10 mouse cellular contexts compared by ENCODE assay signal in genomic region chr16:22719304-22719703, GRCm38 (mm10).
DNase-seq lines count a peak whose midpoint lies in the region; ATAC-seq and TF ChIP-seq lines count a peak whose summit lies in the region.
"Had no signal": no experiment of that assay in that cellular context is flagged by ENCODE, and none has a peak within 500 bp of the region (broad histone marks: within the 10 kb centered on the region; RNA-seq: fewer than 3 reads in every experiment).

No protein-coding gene starts in this region.

- TF ChIP-seq EP300 in liver, embryonic 14.5 days (IDR thresholded peaks at IDR 0.05; ENCODE audit: low read depth): no peak

- H3K4me1 ChIP-seq in liver, embryonic 14.5 days (replicated peaks; ENCODE audit: control insufficient read depth in 2 of 2, insufficient read depth in 2 of 2, low read length in 1 of 2): no peaks in the 10 kb centered on the region
- H3K4me1 ChIP-seq in liver, embryonic 12.5 days: no peaks in the 10 kb centered on the region
- peaks cover 10% of the 10 kb centered on the region for H3K4me1 ChIP-seq in olfactory bulb, adult 2 months (ENCODE audit: control insufficient read depth, insufficient read depth, low read length)
- H3K4me1 ChIP-seq: liver, embryonic 15.5 days had no signal

- peak; percentile 60 for TF ChIP-seq CTCF in liver, embryonic 14.5 days (IDR thresholded peaks at IDR 0.05; ENCODE audit: low read depth)
- TF ChIP-seq CTCF in olfactory bulb, adult 2 months (IDR thresholded peaks at IDR 0.05; ENCODE audit: insufficient read depth, low read depth, low read length): no peak

- 32% methylated on average over 7 of the region's 7 CpGs for WGBS in liver, embryonic 14.5 days (ENCODE audit: insufficient replicate concordance)
- 32% methylated on average over 7 of the region's 7 CpGs for WGBS in liver, embryonic 12.5 days (ENCODE audit: insufficient replicate concordance)
- 41% methylated on average over 7 of the region's 7 CpGs for WGBS in olfactory bulb, adult 2 months

- H3K36me3 ChIP-seq in liver, embryonic 14.5 days (replicated peaks; ENCODE audit: control insufficient read depth, insufficient read depth, low read depth): no peaks in the 10 kb centered on the region
- no peaks in the 10 kb centered on the region for H3K36me3 ChIP-seq in liver, embryonic 12.5 days
- H3K36me3 ChIP-seq: liver, embryonic 15.5 days had no signal

- no peaks in the 10 kb centered on the region for H3K9me3 ChIP-seq in liver, embryonic 14.5 days (ENCODE audit: control insufficient read depth, low read length)
- H3K9me3 ChIP-seq in liver, embryonic 12.5 days (replicated peaks): no peaks in the 10 kb centered on the region
- H3K9me3 ChIP-seq: liver, embryonic 15.5 days had no signal

- H3K27me3 ChIP-seq in liver, embryonic 14.5 days (ENCODE audit: control insufficient read depth, insufficient read depth, low read length): no peaks in the 10 kb centered on the region
- H3K27me3 ChIP-seq in liver, embryonic 12.5 days (replicated peaks): no peaks in the 10 kb centered on the region
- H3K27me3 ChIP-seq: liver, embryonic 15.5 days had no signal

- no peak overlapping the region for H3K4me3 ChIP-seq in liver, embryonic 14.5 days (ENCODE audit: insufficient read depth in 1 of 2, low read depth in 2 of 2, low read length in 2 of 2)
- no peak overlapping the region for H3K4me3 ChIP-seq in liver, embryonic 12.5 days
- H3K4me3 ChIP-seq in olfactory bulb, adult 2 months (ENCODE audit: insufficient read depth, low read depth, low read length): 0 out of 2 replicates have a peak overlapping the region, but pooled peaks have one; percentile 2
- H3K4me3 ChIP-seq: liver, embryonic 15.5 days had no signal

- H3K9ac ChIP-seq in liver, embryonic 14.5 days (replicated peaks): no peak overlapping the region
- H3K9ac ChIP-seq in liver, embryonic 12.5 days: no peak overlapping the region
- H3K9ac ChIP-seq: liver, embryonic 15.5 days had no signal

- peak; percentile 26 for DNase-seq in embryo, embryonic 10 days (ENCODE audit: low spot score)
- no peak for DNase-seq in embryo, embryonic 9.5 days (ENCODE audit: extremely low spot score)
- no peak for DNase-seq in liver, embryonic 14.5 days (ENCODE audit: low read depth in 3 of 3, low spot score in 3 of 3)
- peak; percentile 18 for DNase-seq in NIH3T3 (ENCODE audit: low read depth)
- no peak for DNase-seq in left cerebral cortex, postnatal 14 days (ENCODE audit: low spot score in 2 of 2)
- DNase-seq in right cerebral cortex, adult 2 months (ENCODE audit: low spot score in 2 of 2): no peak
- DNase-seq: kidney, adult 11 months had no signal

- intact Hi-C loops in left cerebral cortex, postnatal 14 days (cut with DNase I): no loop called here

- TF ChIP-seq POLR2A in olfactory bulb, adult 2 months (IDR thresholded peaks at IDR 0.05; ENCODE audit: insufficient read depth, low read depth, low read length): no peak

- no peak overlapping the region for H3K27ac ChIP-seq in liver, embryonic 14.5 days
- H3K27ac ChIP-seq in liver, embryonic 12.5 days: no peak overlapping the region
- peak overlapping the region; percentile 82 for H3K27ac ChIP-seq in olfactory bulb, adult 2 months (ENCODE audit: insufficient read depth, low read depth, low read length)
- H3K27ac ChIP-seq: liver, embryonic 15.5 days had no signal

- ATAC-seq in liver, embryonic 14.5 days (ENCODE audit: insufficient read depth): no peak
- ATAC-seq in liver, embryonic 12.5 days: no peak

- no peak overlapping the region for H3K4me2 ChIP-seq in liver, embryonic 14.5 days (ENCODE audit: low read depth)
- no peak overlapping the region for H3K4me2 ChIP-seq in liver, embryonic 12.5 days
- H3K4me2 ChIP-seq: liver, embryonic 15.5 days had no signal

Comparison
In these comparisons a context has a peak if more than half of its experiments do, and no peak if none do; other contexts are left out.
1. DNase-seq: peak in embryo, embryonic 10 days (single experiment) and NIH3T3 (single experiment); none in embryo, embryonic 9.5 days (single experiment), liver, embryonic 14.5 days (0 of 3), left cerebral cortex, postnatal 14 days (0 of 2) and right cerebral cortex, adult 2 months (0 of 2).